Mouse (Mus musculus) thymus, postnatal 14 days (tissue): ENCODE data around the gene Larp7.

Source experiments
- DNase-seq: peaks from one replicate; pipeline ENCODE4 v3.0.0; 2021

Gene Larp7

DNA sequence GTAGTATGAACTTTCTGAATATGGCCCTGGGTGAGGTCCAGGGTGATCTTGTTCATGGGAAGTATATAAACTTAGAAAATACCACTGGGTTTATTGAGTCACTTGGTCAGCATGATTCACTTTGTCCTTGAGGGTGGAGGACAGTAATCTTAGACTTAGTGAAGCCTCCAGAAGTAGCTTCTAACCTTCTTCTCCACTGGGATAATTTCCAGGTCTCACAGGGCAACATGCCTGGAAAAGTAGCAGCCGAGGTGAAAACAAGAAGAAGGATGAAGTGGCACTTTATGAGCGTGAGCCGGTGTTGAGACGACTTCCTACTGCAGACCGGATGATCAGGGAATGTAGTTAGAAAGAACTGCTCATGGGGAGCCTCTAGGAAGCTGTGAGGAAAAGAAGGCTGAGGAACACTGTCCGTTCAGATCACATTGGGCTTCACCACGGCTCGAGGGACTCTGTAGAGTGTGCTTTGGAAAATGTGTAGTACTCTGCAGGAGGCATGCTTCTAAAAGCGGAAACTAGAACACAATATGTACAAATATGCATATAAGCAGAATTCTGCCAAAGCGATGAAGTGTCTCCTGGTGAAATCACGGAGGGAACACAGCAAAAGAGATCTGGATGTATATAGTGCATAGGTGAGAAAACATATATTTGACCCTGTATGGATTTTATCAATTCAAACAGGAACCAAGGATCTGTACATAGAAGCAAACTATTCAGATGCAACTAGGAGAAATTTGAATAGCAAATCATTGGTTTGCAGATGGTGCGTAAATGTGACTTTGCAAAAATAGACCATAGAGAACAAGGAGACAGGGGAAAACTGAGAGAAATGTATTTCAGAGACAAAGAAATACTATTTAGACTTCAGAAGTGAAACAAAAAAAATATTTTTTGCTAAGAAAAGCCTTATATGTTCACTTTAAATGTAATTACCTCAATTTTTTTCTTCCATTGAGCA is 41.1 kb downstream of the Larp7 start:
- DNase-seq = no peak

DNA sequence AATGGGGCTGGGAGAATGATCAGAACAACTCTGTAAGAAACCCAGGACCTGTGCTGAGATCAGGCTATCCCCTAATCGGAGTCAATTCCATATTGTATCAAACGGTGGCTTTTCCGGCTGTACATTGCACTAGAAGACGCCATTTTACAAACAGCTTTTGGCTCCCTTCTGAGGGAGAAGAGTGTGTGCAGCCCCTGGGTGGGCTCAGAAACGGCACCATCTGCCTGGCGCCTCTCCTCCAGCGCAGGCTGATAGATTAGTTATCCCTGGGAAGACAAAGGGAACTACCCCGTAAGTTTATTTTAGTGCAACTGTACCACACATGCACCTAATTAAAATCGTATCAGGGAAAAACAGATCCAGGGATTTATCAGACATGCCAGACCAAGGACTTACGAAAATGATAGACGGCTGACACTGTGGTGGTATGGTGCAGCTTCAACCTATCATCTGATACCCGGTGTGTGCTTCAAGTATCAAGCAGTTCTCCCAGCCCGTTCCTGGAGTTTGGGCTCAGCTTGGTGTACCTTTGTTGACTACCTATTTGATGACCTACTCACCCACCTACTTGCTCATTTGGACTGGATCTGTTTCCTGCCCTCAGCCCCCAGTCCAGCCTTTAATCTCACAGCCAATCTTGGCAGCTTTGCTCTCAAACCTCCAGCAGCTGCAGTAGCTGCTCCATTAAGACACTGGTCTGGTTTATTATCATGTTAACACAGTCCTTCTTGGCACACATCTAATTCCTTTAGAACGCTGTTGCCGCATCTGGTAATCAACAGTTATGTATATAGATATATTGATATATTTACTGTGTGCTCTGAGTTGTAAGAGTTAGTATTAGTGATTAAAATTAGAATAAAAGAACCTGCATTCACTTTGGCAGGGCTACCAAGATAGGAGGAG is 45.0 kb downstream of the Larp7 start:
- no peak for DNase-seq

DNA sequence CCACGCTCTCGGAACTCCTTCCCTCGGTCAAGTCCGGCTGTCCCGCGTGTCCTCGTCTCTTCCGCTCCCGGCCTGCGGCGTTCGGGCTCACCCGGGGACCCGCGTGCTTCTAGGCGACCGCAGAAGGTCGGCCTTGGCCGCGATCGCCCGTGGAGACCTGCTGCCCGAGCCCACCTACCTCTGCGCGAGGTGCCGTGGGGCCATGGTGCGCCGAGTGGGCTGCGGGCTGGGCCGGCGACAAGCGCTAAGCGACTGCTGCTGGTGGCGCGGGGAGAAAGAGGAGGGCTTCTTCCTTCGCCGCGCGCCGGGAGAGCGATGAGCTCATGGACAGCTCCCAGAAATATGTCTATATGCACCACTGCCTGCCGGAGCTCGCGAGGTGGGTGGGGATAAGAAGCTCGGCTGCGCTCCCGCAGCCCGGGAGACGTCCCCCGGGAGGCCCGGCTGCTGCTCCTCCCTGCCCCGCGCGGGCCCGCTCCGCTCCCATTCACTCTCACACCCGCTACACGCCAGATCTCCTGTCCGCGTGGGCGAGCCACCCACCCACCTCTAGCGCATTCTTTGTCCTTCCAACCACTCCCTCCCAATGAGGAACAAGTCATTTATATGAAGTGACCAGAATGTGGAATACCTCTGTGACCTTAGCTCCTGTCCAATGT is 54.3 kb downstream of the Larp7 start, which contains the start of gene Ank2:
TSS of gene Ank2 (minus strand) at position 609 of the 659 bp plus-strand sequence.
- no peak for DNase-seq

DNA sequence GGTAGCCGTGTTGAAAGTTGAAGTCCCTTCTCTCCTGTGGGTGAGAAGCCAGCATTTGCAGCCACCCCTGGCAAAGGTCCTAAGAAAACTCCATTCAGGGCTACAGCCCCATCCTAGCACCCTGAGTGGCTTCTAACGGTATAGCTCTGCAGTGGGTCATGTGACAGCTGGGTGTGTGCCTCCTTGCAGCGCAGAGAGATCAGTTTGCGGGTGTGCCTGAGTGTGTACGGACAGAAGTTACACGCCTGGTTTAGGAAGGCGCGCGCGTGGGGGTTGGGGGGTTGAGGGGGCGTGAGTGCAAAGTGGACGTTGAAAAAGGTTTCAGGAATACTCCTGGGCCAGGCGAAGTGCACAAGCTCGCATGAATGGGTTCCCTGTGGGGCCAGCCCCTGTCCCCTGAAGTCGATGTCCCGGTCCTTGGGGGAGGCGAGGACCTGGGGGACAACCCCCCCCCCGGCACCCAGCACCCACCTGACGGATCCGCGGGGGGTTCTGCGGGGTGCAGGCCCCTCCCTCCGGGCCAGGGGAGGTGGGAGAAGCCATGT is 54.9 kb downstream of the Larp7 start:
- DNase-seq = no peak

DNA sequence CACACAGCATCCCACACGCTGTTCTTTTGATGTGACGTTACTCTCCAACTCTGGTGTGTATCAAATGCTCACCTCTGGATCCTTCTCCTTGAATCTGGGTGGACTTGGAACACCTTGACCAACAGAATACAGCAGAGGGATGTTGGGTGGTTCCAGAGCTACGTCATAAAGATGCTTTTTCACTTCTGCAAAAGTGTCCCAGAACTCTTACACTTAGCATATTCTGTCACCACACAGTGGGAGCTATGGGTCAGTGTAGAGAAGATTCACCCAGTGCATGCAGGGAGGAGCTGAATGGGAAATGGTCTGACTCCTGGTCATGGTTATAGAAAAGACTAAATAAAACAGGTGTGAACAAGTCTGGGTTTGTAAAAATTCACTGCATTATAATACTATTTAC is 60.5 kb downstream of the Larp7 start:
- DNase-seq = no peak

DNA sequence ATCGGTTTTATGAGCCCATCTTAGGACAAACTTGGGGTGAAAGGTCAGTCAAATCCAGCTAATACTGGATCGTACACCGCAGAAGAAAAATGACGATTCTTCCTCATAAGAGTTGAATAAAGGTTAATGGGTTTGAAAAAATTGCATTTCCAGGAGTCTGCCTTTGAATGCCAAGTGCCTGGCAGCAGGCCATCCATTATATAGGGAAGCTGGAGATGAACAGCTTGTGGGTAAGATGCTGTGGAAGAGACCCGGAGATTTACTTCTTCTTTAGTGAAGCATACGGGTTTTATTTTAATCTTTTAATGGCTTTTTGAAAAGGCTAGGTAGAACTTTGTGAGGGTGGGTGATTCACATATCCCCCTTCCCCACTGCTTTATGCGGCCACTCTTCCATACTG is 65.8 kb downstream of the Larp7 start:
- no peak for DNase-seq
